Mouse (Mus musculus): ENCODE data around the gene Cst6. TPM values are rescaled to one million over a fixed set of nuclear protein-coding genes. Genes with fewer than 3 reads are reported as not detected.

Cst6 gene
- polyA plus RNA-seq, 1 experiment: not detected

GRCm38 (mm10) chr19:5364124-5364523, 14.8 kb upstream of the Cst6 start:
- Histone ChIP-seq H3K4me1 (ENCODE audit: control insufficient read depth) (peaks cover 43% of the 10 kb centered on the region), H3K27me3 (ENCODE audit: control insufficient read depth) (no peaks in the 10 kb centered on the region), H3K4me3 (replicated peaks) (no peak overlapping the region), H3K36me3 (ENCODE audit: control insufficient read depth) (peaks cover 37% of the 10 kb centered on the region), H3K9me3 (ENCODE audit: control insufficient read depth, low read length) (no peaks in the 10 kb centered on the region)
- TF ChIP-seq TAL1 (IDR thresholded peaks at IDR 0.05; ENCODE audit: low read length) (no peak), GATA1 (IDR thresholded peaks at IDR 0.05; ENCODE audit: low read length) (no peak)

DNA sequence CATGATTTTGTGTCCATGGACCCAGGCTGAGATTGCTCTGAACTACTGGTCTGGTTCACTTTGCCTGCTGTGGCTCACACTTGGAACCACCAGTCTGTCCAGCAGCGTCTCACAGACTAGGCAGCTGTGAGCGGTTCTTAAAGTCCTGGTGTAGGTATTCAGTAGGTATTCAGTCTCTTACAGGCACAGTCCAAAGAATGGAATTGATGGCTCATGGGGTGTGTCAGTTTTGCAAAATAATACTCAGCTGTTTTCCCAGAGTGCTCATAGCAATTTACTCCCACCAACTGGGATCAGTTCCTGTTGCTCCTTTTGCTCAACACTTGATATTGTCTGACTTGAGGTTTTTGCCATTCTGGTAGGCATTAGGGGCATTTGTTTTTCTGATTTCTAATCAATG, 12.8 kb upstream of the Cst6 start:
- no peak for TF ChIP-seq GATA1 (IDR thresholded peaks at IDR 0.05; ENCODE audit: low read length)
- Histone ChIP-seq H3K4me3 (replicated peaks) (no peak overlapping the region), H3K4me1 (ENCODE audit: control insufficient read depth) (peaks cover 29% of the 10 kb centered on the region), H3K27me3 (ENCODE audit: control insufficient read depth) (no peaks in the 10 kb centered on the region), H3K9me3 (ENCODE audit: control insufficient read depth, low read length) (no peaks in the 10 kb centered on the region), H3K36me3 (ENCODE audit: control insufficient read depth) (peaks cover 24% of the 10 kb centered on the region)

DNA sequence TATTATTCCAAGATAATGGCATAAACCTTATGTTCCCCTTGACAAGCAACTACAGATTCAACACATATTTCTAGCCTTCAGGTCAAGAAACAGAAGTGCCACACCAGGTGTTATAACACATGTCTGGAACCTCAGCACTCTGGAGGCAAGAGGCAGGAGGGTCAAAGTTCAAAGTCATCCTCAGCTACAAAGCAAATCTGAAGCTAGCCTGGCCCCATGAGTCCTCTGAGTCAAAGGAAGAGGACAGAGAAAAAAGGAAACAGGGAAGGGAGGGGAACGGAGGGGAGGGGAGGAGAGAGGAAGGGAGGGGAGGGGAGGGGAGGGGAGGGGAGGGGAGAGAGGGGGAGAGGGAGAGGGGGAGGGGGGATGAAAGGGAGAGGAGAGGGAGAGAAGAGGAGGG, 6.7 kb upstream of the Cst6 start:
- Histone ChIP-seq H3K27me3 (ENCODE audit: control insufficient read depth) (no peaks in the 10 kb centered on the region), H3K4me1 (ENCODE audit: control insufficient read depth) (no peaks in the 10 kb centered on the region; the same call in 1 of the 2 replicates), H3K4me3 (replicated peaks) (no peak overlapping the region), H3K36me3 (ENCODE audit: control insufficient read depth) (no peaks in the 10 kb centered on the region), H3K9me3 (ENCODE audit: control insufficient read depth, low read length) (no peaks in the 10 kb centered on the region)
- TF ChIP-seq TAL1 (IDR thresholded peaks at IDR 0.05; ENCODE audit: low read length) (no peak), GATA1 (IDR thresholded peaks at IDR 0.05; ENCODE audit: low read length) (no peak)

- H3K4me1 ChIP-seq (ENCODE audit: control insufficient read depth): peaks cover 7% of the 10 kb centered on the region
- H3K27me3 ChIP-seq (ENCODE audit: control insufficient read depth): peaks cover 9% of the 10 kb centered on the region
- no peaks in the 10 kb centered on the region for H3K36me3 ChIP-seq (ENCODE audit: control insufficient read depth)
- no peak for TF ChIP-seq GATA1 (IDR thresholded peaks at IDR 0.05; ENCODE audit: low read length)
- no peak for TF ChIP-seq TAL1 (IDR thresholded peaks at IDR 0.05; ENCODE audit: low read length)
- H3K9me3 ChIP-seq (ENCODE audit: control insufficient read depth, low read length): no peaks in the 10 kb centered on the region
- H3K4me3 ChIP-seq (replicated peaks): no peak overlapping the region
Measured at GRCm38 (mm10) chr19:5353609-5354008, 4.2 kb upstream of the Cst6 start.

DNA sequence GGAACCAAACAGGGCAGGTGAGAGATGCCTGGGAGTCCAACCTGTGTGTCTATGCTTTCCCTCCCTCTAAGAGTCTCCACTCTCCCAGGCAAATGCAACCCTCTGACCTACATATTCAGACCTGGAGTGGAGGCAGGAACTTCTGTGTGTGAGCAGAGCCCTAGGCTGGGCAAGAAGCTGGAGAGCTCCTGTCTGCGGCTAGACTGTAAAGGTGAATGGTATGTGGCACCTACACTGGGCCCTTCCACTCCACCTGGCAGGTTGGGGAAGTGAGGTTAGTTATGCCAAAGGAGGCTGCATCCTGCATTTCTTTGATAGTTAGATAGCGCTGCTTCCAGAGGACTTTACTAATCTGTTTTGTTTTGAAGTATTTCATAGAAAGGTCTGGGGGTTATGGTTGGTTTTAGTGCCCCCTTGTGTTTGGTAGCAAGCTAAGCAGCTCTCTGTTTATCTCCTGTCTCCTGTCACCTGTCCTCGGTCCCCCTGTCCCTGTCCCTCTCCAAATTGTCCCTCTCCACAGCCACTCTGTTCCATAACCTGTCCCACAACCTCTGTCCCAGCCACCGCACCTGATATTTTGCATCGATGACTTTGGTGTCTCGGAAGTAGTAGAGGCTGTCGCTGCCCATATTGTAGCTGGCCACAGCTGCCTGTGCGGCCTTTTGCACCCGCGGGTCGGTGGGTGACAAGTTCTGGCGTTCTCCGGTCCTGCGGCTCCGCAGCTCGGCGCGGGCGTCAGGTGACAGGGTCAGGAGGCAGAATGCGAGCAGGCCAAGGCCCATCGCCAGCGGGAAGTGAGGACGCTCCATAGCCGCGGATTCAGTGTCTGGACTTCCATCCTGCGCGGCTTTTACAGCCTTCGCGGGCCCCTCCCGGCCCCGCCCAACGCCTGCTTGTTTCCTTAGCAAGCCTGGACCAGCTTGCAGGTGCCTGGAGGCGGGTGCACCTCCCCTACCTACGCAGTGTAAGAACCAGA, 560 bp downstream of the Cst6 start:
- Histone ChIP-seq H3K9me3 (ENCODE audit: control insufficient read depth, low read length) (no peaks in the 10 kb centered on the region), H3K36me3 (ENCODE audit: control insufficient read depth) (no peaks in the 10 kb centered on the region), H3K4me1 (ENCODE audit: control insufficient read depth) (peaks cover 7% of the 10 kb centered on the region), H3K27me3 (ENCODE audit: control insufficient read depth) (peaks cover 14% of the 10 kb centered on the region), H3K4me3 (replicated peaks) (peak overlapping the region; percentile 55)
- TF ChIP-seq TAL1 (IDR thresholded peaks at IDR 0.05; ENCODE audit: low read length) (no peak), GATA1 (IDR thresholded peaks at IDR 0.05; ENCODE audit: low read length) (no peak)

- H3K9me3 ChIP-seq (ENCODE audit: control insufficient read depth, low read length): no peaks in the 10 kb centered on the region
- peaks cover 7% of the 10 kb centered on the region for H3K4me1 ChIP-seq (ENCODE audit: control insufficient read depth)
- H3K36me3 ChIP-seq (ENCODE audit: control insufficient read depth): no peaks in the 10 kb centered on the region
- H3K4me3 ChIP-seq (replicated peaks): no peak overlapping the region
- no peak for TF ChIP-seq GATA1 (IDR thresholded peaks at IDR 0.05; ENCODE audit: low read length)
- H3K27me3 ChIP-seq (ENCODE audit: control insufficient read depth): peaks cover 14% of the 10 kb centered on the region
Measured at GRCm38 (mm10) chr19:5348064-5348463, 1.3 kb downstream of the Cst6 start.

DNA sequence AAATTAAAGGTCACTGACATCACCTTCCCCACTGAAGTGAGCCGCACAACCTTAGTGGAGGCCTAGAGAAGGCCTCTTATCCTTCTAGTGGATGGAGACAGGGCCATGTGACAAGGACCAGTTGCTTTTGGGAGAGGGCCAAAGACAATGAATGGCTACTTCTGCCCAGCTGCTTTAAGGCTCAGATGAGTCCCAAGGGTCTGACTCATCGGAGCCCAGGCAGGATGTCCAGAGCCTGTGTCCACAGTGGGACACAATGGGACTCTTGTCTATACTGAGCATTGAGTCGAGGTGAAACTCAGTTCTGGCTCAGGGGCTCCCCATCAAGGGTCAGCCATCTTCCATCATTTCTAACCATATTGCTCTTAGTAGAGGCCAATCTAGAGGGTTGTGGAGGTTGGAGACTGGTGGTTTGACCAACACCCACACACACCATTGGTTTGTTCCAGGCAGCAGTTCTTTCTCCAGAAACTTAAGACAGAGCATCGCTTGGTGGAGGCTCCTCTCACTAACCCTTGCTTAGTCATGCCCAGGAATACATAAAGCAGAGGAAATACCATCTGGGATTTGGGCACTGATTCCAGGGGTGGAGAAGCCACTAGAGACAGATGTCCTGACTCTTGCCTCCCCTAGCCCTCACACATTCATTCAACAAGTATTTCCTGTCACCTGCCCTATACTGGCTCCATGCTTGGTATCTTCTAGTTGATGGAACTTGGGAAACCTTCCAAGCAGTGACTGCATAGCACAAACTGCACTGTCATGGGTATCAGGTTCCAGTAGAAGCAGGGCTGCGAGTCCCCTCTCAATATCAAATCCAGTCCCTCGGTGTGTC, 3.9 kb downstream of the Cst6 start:
- peaks cover 7% of the 10 kb centered on the region for H3K4me1 ChIP-seq (ENCODE audit: control insufficient read depth)
- peaks cover 15% of the 10 kb centered on the region for H3K27me3 ChIP-seq (ENCODE audit: control insufficient read depth)
- no peaks in the 10 kb centered on the region for H3K9me3 ChIP-seq (ENCODE audit: control insufficient read depth, low read length)
- no peak for TF ChIP-seq GATA1 (IDR thresholded peaks at IDR 0.05; ENCODE audit: low read length)
- TF ChIP-seq TAL1 (IDR thresholded peaks at IDR 0.05; ENCODE audit: low read length): no peak
- H3K4me3 ChIP-seq (replicated peaks): no peak overlapping the region
- H3K36me3 ChIP-seq (ENCODE audit: control insufficient read depth): no peaks in the 10 kb centered on the region

- no peaks in the 10 kb centered on the region for H3K36me3 ChIP-seq (ENCODE audit: control insufficient read depth)
- H3K4me3 ChIP-seq (replicated peaks): no peak overlapping the region
- TF ChIP-seq TAL1 (IDR thresholded peaks at IDR 0.05; ENCODE audit: low read length): no peak
- TF ChIP-seq GATA1 (IDR thresholded peaks at IDR 0.05; ENCODE audit: low read length): no peak
- peaks cover 2% of the 10 kb centered on the region; the same call in 1 of the 2 replicates for H3K27me3 ChIP-seq (ENCODE audit: control insufficient read depth)
- H3K9me3 ChIP-seq (ENCODE audit: control insufficient read depth, low read length): no peaks in the 10 kb centered on the region
- H3K4me1 ChIP-seq (ENCODE audit: control insufficient read depth): no peaks in the 10 kb centered on the region
Measured at GRCm38 (mm10) chr19:5341360-5341759, 8.0 kb downstream of the Cst6 start.

DNA sequence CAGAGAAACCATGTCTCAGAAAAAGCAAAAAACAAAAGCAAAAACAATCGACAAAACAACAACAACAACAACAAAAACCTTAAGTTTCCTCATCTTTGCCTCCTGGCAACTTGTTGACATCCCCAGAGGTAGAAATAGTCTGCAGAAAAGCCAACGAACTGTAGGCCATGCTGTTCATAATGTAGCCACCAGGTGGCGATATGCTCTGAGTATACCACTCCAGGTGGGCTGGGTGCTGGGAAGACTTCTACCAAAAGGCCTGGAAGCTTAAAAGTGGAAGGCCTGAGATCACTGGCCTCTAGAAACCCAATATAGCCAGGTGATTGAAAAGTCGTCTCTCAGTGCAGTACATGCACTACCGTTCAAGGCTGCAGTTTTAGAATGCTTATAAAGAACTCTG, 11.4 kb downstream of the Cst6 start:
- H3K4me1 ChIP-seq (ENCODE audit: control insufficient read depth): no peaks in the 10 kb centered on the region
- no peak overlapping the region for H3K4me3 ChIP-seq (replicated peaks)
- no peaks in the 10 kb centered on the region for H3K9me3 ChIP-seq (ENCODE audit: control insufficient read depth, low read length)
- no peak for TF ChIP-seq GATA1 (IDR thresholded peaks at IDR 0.05; ENCODE audit: low read length)
- TF ChIP-seq TAL1 (IDR thresholded peaks at IDR 0.05; ENCODE audit: low read length): no peak
- peaks cover 2% of the 10 kb centered on the region; the same call in 1 of the 2 replicates for H3K27me3 ChIP-seq (ENCODE audit: control insufficient read depth)
- H3K36me3 ChIP-seq (ENCODE audit: control insufficient read depth): no peaks in the 10 kb centered on the region

Data from erythroblast, embryonic 14.5 days (primary cell).